Mouse (Mus musculus) frontal cortex, postnatal 25 days (tissue): Measurements from ENCODE around the gene Il20rb.

Experiments used
- DNase-seq, 2 experiments: peaks; one replicate each; pipeline ENCODE4 v3.0.0; 2022; ENCODE audit warnings: low spot score in 2 of 2

Gene Il20rb

GRCm38 (mm10) chr9:100431355-100431754 is 55.2 kb downstream of the Il20rb start:
- DNase-seq, result no peak

- DNase-seq, result no peak
Observed at GRCm38 (mm10) chr9:100430911-100431310, 55.7 kb downstream of the Il20rb start.

GRCm38 (mm10) chr9:100419644-100420043 is 66.9 kb downstream of the Il20rb start:
- no peak for DNase-seq

- no peak for DNase-seq
Observed at GRCm38 (mm10) chr9:100419103-100419502, 67.5 kb downstream of the Il20rb start.

- no peak for DNase-seq
Observed at GRCm38 (mm10) chr9:100416756-100417155, 69.8 kb downstream of the Il20rb start.

GRCm38 (mm10) chr9:100416299-100416698 is 70.3 kb downstream of the Il20rb start:
- DNase-seq, result no peak

- peak; percentile 7 to 9 for DNase-seq
Observed at GRCm38 (mm10) chr9:100415328-100415979, 71.1 kb downstream of the Il20rb start.
